22 mouse cellular contexts compared by ENCODE assay signal in the genomic region with DNA sequence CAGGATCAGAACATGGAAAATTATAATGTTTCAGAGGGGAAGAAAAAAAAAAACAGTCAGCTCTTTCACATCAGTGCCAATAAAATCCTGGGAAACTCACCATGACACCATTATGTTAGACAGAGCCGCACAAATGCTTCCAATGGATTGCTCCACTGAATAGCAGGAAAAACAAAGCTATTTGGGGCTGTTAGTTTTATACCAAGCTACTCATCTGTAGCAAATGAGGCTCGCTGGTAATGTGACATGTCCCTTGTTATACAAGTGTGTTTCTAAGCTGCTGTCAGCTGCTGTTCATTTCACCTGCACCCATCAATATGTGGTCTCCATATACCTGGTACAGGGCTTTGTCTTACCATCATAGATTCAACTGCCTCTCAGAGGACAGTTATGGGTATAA.
DNase-seq lines count a peak whose midpoint lies in the region; ATAC-seq and TF ChIP-seq lines count a peak whose summit lies in the region.
"Had no signal": no experiment of that assay in that cellular context is flagged by ENCODE, and none has a peak within 500 bp of the region (broad histone marks: within the 10 kb centered on the region; RNA-seq: fewer than 3 reads in every experiment).

No protein-coding gene starts in this region.

- no peaks in the 10 kb centered on the region for H3K36me3 ChIP-seq in forebrain, embryonic 11.5 days (ENCODE audit: control insufficient read depth, insufficient read depth, low read length)
- no peaks in the 10 kb centered on the region for H3K36me3 ChIP-seq in forebrain, embryonic 10.5 days (replicated peaks)
- no peaks in the 10 kb centered on the region for H3K36me3 ChIP-seq in lung, postnatal 0 days (ENCODE audit: insufficient read depth, low read length)
- H3K36me3 ChIP-seq in forebrain, embryonic 13.5 days (ENCODE audit: poor library complexity, severe bottlenecking) = no peaks in the 10 kb centered on the region
- no peaks in the 10 kb centered on the region for H3K36me3 ChIP-seq in hindbrain, postnatal 0 days (ENCODE audit: insufficient read depth, low read length)
- H3K36me3 ChIP-seq: embryonic facial prominence, embryonic 15.5 days; limb, embryonic 13.5 days; liver, embryonic 13.5 days; neural tube, embryonic 13.5 days had no signal

- no peak for TF ChIP-seq EP300 in lung, postnatal 0 days (IDR thresholded peaks at IDR 0.05)

- no peak overlapping the region for H3K27ac ChIP-seq in forebrain, embryonic 11.5 days (ENCODE audit: low read depth, low read length)
- no peak overlapping the region for H3K27ac ChIP-seq in forebrain, embryonic 10.5 days
- no peak overlapping the region for H3K27ac ChIP-seq in lung, postnatal 0 days (ENCODE audit: low read length)
- H3K27ac ChIP-seq in forebrain, embryonic 13.5 days = no peak overlapping the region
- H3K27ac ChIP-seq in hindbrain, postnatal 0 days = no peak overlapping the region
- H3K27ac ChIP-seq: embryonic facial prominence, embryonic 15.5 days; kidney, postnatal 0 days; limb, embryonic 13.5 days; liver, embryonic 13.5 days; neural tube, embryonic 13.5 days had no signal

- H3K9me3 ChIP-seq in forebrain, embryonic 11.5 days (ENCODE audit: control insufficient read depth, low read length) = no peaks in the 10 kb centered on the region
- H3K9me3 ChIP-seq in forebrain, embryonic 10.5 days = no peaks in the 10 kb centered on the region
- no peaks in the 10 kb centered on the region for H3K9me3 ChIP-seq in lung, postnatal 0 days (ENCODE audit: low read length)
- no peaks in the 10 kb centered on the region for H3K9me3 ChIP-seq in forebrain, embryonic 13.5 days (replicated peaks)
- H3K9me3 ChIP-seq in hindbrain, postnatal 0 days (ENCODE audit: low read length) = no peaks in the 10 kb centered on the region
- H3K9me3 ChIP-seq: embryonic facial prominence, embryonic 15.5 days; limb, embryonic 13.5 days; liver, embryonic 13.5 days; neural tube, embryonic 13.5 days had no signal

- H3K4me2 ChIP-seq in forebrain, embryonic 11.5 days (ENCODE audit: low read depth, low read length, severe bottlenecking) = no peak overlapping the region
- no peak overlapping the region for H3K4me2 ChIP-seq in lung, postnatal 0 days (replicated peaks; ENCODE audit: low read depth, low read length)
- H3K4me2 ChIP-seq in forebrain, embryonic 13.5 days = no peak overlapping the region
- no peak overlapping the region for H3K4me2 ChIP-seq in hindbrain, postnatal 0 days (ENCODE audit: low read depth, low read length)
- H3K4me2 ChIP-seq: embryonic facial prominence, embryonic 15.5 days; heart, embryonic 11.5 days; limb, embryonic 13.5 days; liver, embryonic 13.5 days; neural tube, embryonic 13.5 days had no signal

- peak; percentile 57 for ATAC-seq in forebrain, embryonic 11.5 days (replicated peaks; ENCODE audit: low FRiP score)
- no peak for ATAC-seq in lung, postnatal 0 days
- ATAC-seq in forebrain, embryonic 13.5 days = peak; percentile 77
- peak; percentile 62; the same call in 1 of the 2 replicates for ATAC-seq in hindbrain, postnatal 0 days
- no peak for ATAC-seq in activated CD4-positive, CD25-positive, alpha-beta regulatory T cell, adult 4 months

- H3K4me1 ChIP-seq in forebrain, embryonic 11.5 days (replicated peaks; ENCODE audit: control insufficient read depth, insufficient read depth, low read length) = 0 out of 2 replicates have a peak, but pooled peaks cover 2% of the 10 kb centered on the region
- peaks cover 15% of the 10 kb centered on the region for H3K4me1 ChIP-seq in forebrain, embryonic 10.5 days
- H3K4me1 ChIP-seq in lung, postnatal 0 days (ENCODE audit: insufficient read depth, low read depth, low read length) = no peaks in the 10 kb centered on the region
- peaks cover 7% of the 10 kb centered on the region; the same call in 1 of the 2 replicates for H3K4me1 ChIP-seq in forebrain, embryonic 13.5 days
- no peaks in the 10 kb centered on the region for H3K4me1 ChIP-seq in hindbrain, postnatal 0 days (ENCODE audit: insufficient read depth, low read length)
- H3K4me1 ChIP-seq: embryonic facial prominence, embryonic 15.5 days; limb, embryonic 13.5 days; liver, embryonic 13.5 days; megakaryocyte, embryonic 14.5 days had no signal

- WGBS in forebrain, embryonic 11.5 days = 24% methylated on average over 2 of the region's 2 CpGs
- WGBS in forebrain, embryonic 10.5 days = 36% methylated on average over 2 of the region's 2 CpGs
- WGBS in lung, postnatal 0 days = 39% methylated on average over 2 of the region's 2 CpGs
- 6% methylated on average over 2 of the region's 2 CpGs for WGBS in forebrain, embryonic 13.5 days
- WGBS in hindbrain, postnatal 0 days = 11% methylated on average over 2 of the region's 2 CpGs

- H3K4me3 ChIP-seq in forebrain, embryonic 11.5 days (ENCODE audit: low read depth, low read length) = no peak overlapping the region
- no peak overlapping the region for H3K4me3 ChIP-seq in forebrain, embryonic 10.5 days
- no peak overlapping the region for H3K4me3 ChIP-seq in lung, postnatal 0 days (ENCODE audit: low read depth, low read length)
- no peak overlapping the region for H3K4me3 ChIP-seq in forebrain, embryonic 13.5 days
- no peak overlapping the region for H3K4me3 ChIP-seq in hindbrain, postnatal 0 days (ENCODE audit: low read length)
- H3K4me3 ChIP-seq: embryonic facial prominence, embryonic 15.5 days; limb, embryonic 13.5 days; liver, embryonic 13.5 days; megakaryocyte, embryonic 14.5 days; neural tube, embryonic 13.5 days had no signal

- TF ChIP-seq CTCF in lung, postnatal 0 days (IDR thresholded peaks at IDR 0.05) = no peak
- no peak for TF ChIP-seq CTCF in hindbrain, postnatal 0 days (IDR thresholded peaks at IDR 0.05; ENCODE audit: low read depth)

- H3K27me3 ChIP-seq in forebrain, embryonic 11.5 days (ENCODE audit: control insufficient read depth, insufficient read depth, low read length) = no peaks in the 10 kb centered on the region
- no peaks in the 10 kb centered on the region for H3K27me3 ChIP-seq in forebrain, embryonic 10.5 days (ENCODE audit: poor library complexity, severe bottlenecking)
- H3K27me3 ChIP-seq in lung, postnatal 0 days (replicated peaks; ENCODE audit: insufficient read depth, low read length) = no peaks in the 10 kb centered on the region
- no peaks in the 10 kb centered on the region for H3K27me3 ChIP-seq in forebrain, embryonic 13.5 days
- no peaks in the 10 kb centered on the region for H3K27me3 ChIP-seq in hindbrain, postnatal 0 days (ENCODE audit: insufficient read depth, low read length)
- H3K27me3 ChIP-seq: embryonic facial prominence, embryonic 15.5 days; limb, embryonic 13.5 days; liver, embryonic 13.5 days; megakaryocyte, embryonic 14.5 days; neural tube, embryonic 13.5 days had no signal

- no peak overlapping the region for H3K9ac ChIP-seq in forebrain, embryonic 11.5 days (ENCODE audit: low read length)
- no peak overlapping the region for H3K9ac ChIP-seq in lung, postnatal 0 days (replicated peaks; ENCODE audit: low read depth)
- H3K9ac ChIP-seq in forebrain, embryonic 13.5 days = no peak overlapping the region
- H3K9ac ChIP-seq in hindbrain, postnatal 0 days (replicated peaks; ENCODE audit: low read length) = no peak overlapping the region
- H3K9ac ChIP-seq: embryonic facial prominence, embryonic 15.5 days; limb, embryonic 13.5 days; liver, embryonic 13.5 days; neural tube, embryonic 13.5 days had no signal

- DNase-seq in forebrain, embryonic 11.5 days (ENCODE audit: low spot score) = no peak
- no peak for DNase-seq in forebrain, embryonic 10.5 days (ENCODE audit: extremely low spot score, low spot score)
- peak; percentile 10 for DNase-seq in lung, postnatal 0 days (ENCODE audit: low spot score)
- no peak for DNase-seq in lung, postnatal 10 days
- DNase-seq in hindbrain, postnatal 0 days (ENCODE audit: low spot score) = peak; percentile 32
- DNase-seq in adrenal gland, adult (ENCODE audit: inconsistent age in 2 of 2, low spot score in 1 of 2) = no peak
- DNase-seq: adrenal gland, postnatal 36 days; cerebellum, adult 2 months; cerebellum, postnatal 36 days; heart, postnatal 10 days; kidney, adult 11 months; liver, embryonic 13.5 days; right cerebral cortex, postnatal 25 days; thymus, adult 2 months had no signal

Comparison
In these comparisons a context has a peak if more than half of its experiments do, and no peak if none do; other contexts are left out.
1. DNase-seq: peak in lung, postnatal 0 days (single experiment) and hindbrain, postnatal 0 days (single experiment); none in forebrain, embryonic 11.5 days (single experiment), forebrain, embryonic 10.5 days (single experiment), lung, postnatal 10 days (single experiment) and adrenal gland, adult (0 of 2).
2. ATAC-seq: peak in forebrain, embryonic 11.5 days (single experiment), forebrain, embryonic 13.5 days (single experiment) and hindbrain, postnatal 0 days (single experiment); none in lung, postnatal 0 days (single experiment) and activated CD4-positive, CD25-positive, alpha-beta regulatory T cell, adult 4 months (single experiment).